Mouse (Mus musculus) kidney, postnatal 0 days (tissue): ENCODE measurements around the gene Ring1. TPM values are rescaled to one million over a fixed set of nuclear protein-coding genes. Genes with fewer than 3 reads are reported as not detected.
A peak's percentile ranks its signal among the peaks of the same experiment; 100 is the strongest.
"Not testable (repeated sequence)": the region's sequence is repeated elsewhere in the genome, so short reads cannot be mapped to it uniquely, and the experiment has no call there.

Source experiments
- ATAC-seq: fragments of 200-750 bp; cut with Nextera tagmentation; replicated peaks from 2 replicates; pipeline ENCODE4 v1.8.0; 2017; ENCODE audit warnings: low read depth, moderate number of reproducible peaks, moderate TSS enrichment, moderate library complexity; ENCODE audit not compliant: low FRiP score
- DNase-seq: peaks from one replicate; pipeline ENCODE4 v3.0.0-alpha.2; 2016; ENCODE audit warnings: low spot score
- H3K27ac ChIP-seq: fragments of 300-500 bp; sonication (generic); 2 replicates; pipeline ENCODE4 v1.5.1; 2014; ENCODE audit warnings: mild to moderate bottlenecking
- H3K27me3 ChIP-seq: fragments of 300-500 bp; sonication (generic); 2 replicates; pipeline ENCODE4 v1.6.1; 2014; ENCODE audit warnings: low read length, mixed read lengths; ENCODE audit not compliant: insufficient read depth
- H3K36me3 ChIP-seq: fragments of 300-500 bp; sonication (generic); 2 replicates; pipeline ENCODE4 v1.6.1; 2014; ENCODE audit warnings: low read length, mixed read lengths; ENCODE audit not compliant: insufficient read depth
- H3K4me1 ChIP-seq: fragments of 300-500 bp; sonication (generic); replicated peaks from 2 replicates; pipeline ENCODE4 v1.6.1; 2014; ENCODE audit warnings: antibody characterized with exemption, low read length, mixed read lengths; ENCODE audit not compliant: insufficient read depth
- H3K4me2 ChIP-seq: fragments of 300-500 bp; sonication (generic); 2 replicates; pipeline ENCODE4 v1.6.1; 2014; ENCODE audit warnings: mild to moderate bottlenecking, low read length, moderate library complexity, mixed read lengths
- H3K4me3 ChIP-seq: fragments of 300-500 bp; sonication (generic); replicated peaks from 2 replicates; pipeline ENCODE4 v1.5.1; 2014; ENCODE audit warnings: low read depth, low read length
- H3K9ac ChIP-seq: fragments of 300-500 bp; sonication (generic); 2 replicates; pipeline ENCODE4 v1.6.1; 2014; ENCODE audit warnings: low read depth, low read length
- H3K9me3 ChIP-seq: fragments of 300-500 bp; sonication (generic); replicated peaks from 2 replicates; pipeline ENCODE4 v1.6.1; 2016; ENCODE audit warnings: low read length, inconsistent platforms, mixed read lengths
- CTCF ChIP-seq: IDR thresholded peaks from 2 replicates; pipeline ENCODE4 v1.5.1; 2016; ENCODE audit warnings: antibody characterized with exemption, low read depth, mild to moderate bottlenecking, moderate library complexity
- WGBS: fragments of 180-500 bp; shearing (Covaris S2); extraction: QIAGEN DNeasy Blood & Tissue Kit; methylation state at CpG from one replicate; pipeline ENCODE4 v1.1.7; 2014; 5-methylcytosine and 5-hydroxymethylcytosine counted together
- polyA plus RNA-seq: library from polyadenylated mRNA; unstranded; fragments of >200 nt; fragmentation: Nextera tagmentation; extraction: Ambion mirVana; gene quantifications from 2 replicates; pipeline ENCODE4 v1.2.1, GENCODE M21; 2015

Gene Ring1
- polyA plus RNA-seq, 1 experiment from 2014 or later = 23.3 TPM

GRCm38 (mm10) chr17:33991788-33992664 is 32.5 kb downstream of the Ring1 start:
- 31% methylated on average over 10 of the region's 10 CpGs for WGBS
- Histone ChIP-seq H3K9ac (no peak overlapping the region), H3K4me1 (no peaks in the 10 kb centered on the region), H3K4me3 (no peak overlapping the region), H3K27ac (no peak overlapping the region), H3K9me3 (no peaks in the 10 kb centered on the region), H3K27me3 (no peaks in the 10 kb centered on the region), H3K36me3 (no peaks in the 10 kb centered on the region), H3K4me2 (no peak overlapping the region)
- peak; percentile 88 for TF ChIP-seq CTCF
- ATAC-seq (no peak), DNase-seq (peak; percentile 82)

- peak; percentile 39 for DNase-seq
- not testable (repeated sequence) for H3K4me3 ChIP-seq, H3K9ac ChIP-seq, H3K9me3 ChIP-seq, ATAC-seq, H3K27me3 ChIP-seq, H3K27ac ChIP-seq, H3K4me1 ChIP-seq, H3K36me3 ChIP-seq
- 12% methylated on average over 8 of the region's 8 CpGs for WGBS
- peak overlapping the region; percentile 66; the same call in 1 of the 2 replicates for H3K4me2 ChIP-seq
- peak; percentile 94 for TF ChIP-seq CTCF
Observed at GRCm38 (mm10) chr17:33982136-33982535, 42.3 kb downstream of the Ring1 start.

- TF ChIP-seq CTCF = peak; percentile 74
- Histone ChIP-seq H3K9ac (peak overlapping the region; percentile 57; the same call in 1 of the 2 replicates), H3K4me3 (peak overlapping the region; percentile 45), H3K27ac (peak overlapping the region; percentile 89), H3K4me2 (peak overlapping the region; percentile 66)
- not testable (repeated sequence) for H3K9me3 ChIP-seq, H3K27me3 ChIP-seq, H3K4me1 ChIP-seq, H3K36me3 ChIP-seq
- peak; percentile 99 for DNase-seq
- under 1% methylated on average over 27 of the region's 27 CpGs for WGBS
- peak; percentile 84 for ATAC-seq
Observed at GRCm38 (mm10) chr17:33981192-33981909, 43.1 kb downstream of the Ring1 start.

- H3K9ac ChIP-seq = no peak overlapping the region
- H3K4me3 ChIP-seq = no peak overlapping the region
- H3K4me1 ChIP-seq = peaks cover 10% of the 10 kb centered on the region; the same call in 1 of the 2 replicates
- peak overlapping the region; percentile 26; the same call in 1 of the 2 replicates for H3K27ac ChIP-seq
- H3K27me3 ChIP-seq = peaks cover 6% of the 10 kb centered on the region; the same call in 1 of the 2 replicates
- no peaks in the 10 kb centered on the region for H3K9me3 ChIP-seq
- WGBS = 70% methylated on average over 19 of the region's 19 CpGs
- no peak for DNase-seq
- no peak overlapping the region for H3K4me2 ChIP-seq
- no peaks in the 10 kb centered on the region for H3K36me3 ChIP-seq
- TF ChIP-seq CTCF = no peak
- no peak; the same call in 1 of the 2 replicates for ATAC-seq
Observed at GRCm38 (mm10) chr17:33980181-33981035, 44.1 kb downstream of the Ring1 start.

GRCm38 (mm10) chr17:33979512-33980050 is 44.9 kb downstream of the Ring1 start:
- peaks cover 10% of the 10 kb centered on the region; the same call in 1 of the 2 replicates for H3K4me1 ChIP-seq
- H3K4me3 ChIP-seq = no peak overlapping the region
- TF ChIP-seq CTCF = no peak
- no peaks in the 10 kb centered on the region for H3K36me3 ChIP-seq
- H3K27ac ChIP-seq = no peak overlapping the region
- DNase-seq (no peak), ATAC-seq (no peak)
- no peaks in the 10 kb centered on the region for H3K9me3 ChIP-seq
- H3K27me3 ChIP-seq = peaks cover 6% of the 10 kb centered on the region; the same call in 1 of the 2 replicates
- 62% methylated on average over 6 of the region's 6 CpGs for WGBS
- H3K9ac ChIP-seq = no peak overlapping the region
- H3K4me2 ChIP-seq = no peak overlapping the region
